Mouse (Mus musculus) left cerebral cortex, postnatal 36 days (tissue): ENCODE results near the gene Fgfr2. TPM values are rescaled to one million over a fixed set of nuclear protein-coding genes. Genes with fewer than 3 reads are reported as not detected.

Experiments used
- DNase-seq, 2 experiments: peaks; one replicate each; pipeline ENCODE4 v3.0.0; 2021 to 2022; ENCODE audit warnings: low spot score in 2 of 2, mixed read lengths in 1 of 2
- intact Hi-C: fragments of 180-260 bp; cut with DNase I; formaldehyde crosslinking; loops from one replicate; pipeline ENCODE4 v1.15.1; 2025
- total RNA-seq, 2 experiments: library from RNA; stranded (reverse); gene quantifications; 2 replicates each; pipeline ENCODE4 v1.2.3; 2021

Fgfr2 gene
- total RNA-seq, 2 experiments from 2014 or later = 41.6 to 46.6 TPM

GRCm38 (mm10) chr7:130892973-130893372 lies 2230.2 kb downstream of the Fgfr2 start:
- peak; percentile 55 to 65 for DNase-seq
- intact Hi-C loops = no loop called here

- no peak for DNase-seq
- intact Hi-C loops = no loop called here
Observed at GRCm38 (mm10) chr7:130890871-130891270, 2232.3 kb downstream of the Fgfr2 start.

GRCm38 (mm10) chr7:130887946-130888345 lies 2235.2 kb downstream of the Fgfr2 start:
- intact Hi-C loops = no loop called here
- peak; percentile 40 to 49 for DNase-seq

GRCm38 (mm10) chr7:130886246-130886645 lies 2236.9 kb downstream of the Fgfr2 start:
- no peak for DNase-seq
- intact Hi-C loops = no loop called here

GRCm38 (mm10) chr7:130884161-130884560 lies 2239.0 kb downstream of the Fgfr2 start:
- intact Hi-C loops = no loop called here
- DNase-seq = no peak

GRCm38 (mm10) chr7:130867256-130867655 lies 2255.9 kb downstream of the Fgfr2 start:
- no peak for DNase-seq
- intact Hi-C loops = loop anchor here (5.0 kb wide), 2 partner anchors 35 to 40 kb away; no protein-coding TSS in a partner anchor

GRCm38 (mm10) chr7:130866640-130867039 lies 2256.5 kb downstream of the Fgfr2 start:
- DNase-seq = no peak
- intact Hi-C loops = loop anchor here (5.0 kb wide), 2 partner anchors 36 to 39 kb away; no protein-coding TSS in a partner anchor

GRCm38 (mm10) chr7:130865613-130866591 lies 2257.2 kb downstream of the Fgfr2 start, which contains the start of gene Plekha1:
TSS of gene Plekha1 (plus strand) at chr7:130865756.
- peak; percentile 99 to 100 for DNase-seq
- intact Hi-C loops = loop anchor here (5.0 kb wide), 2 partner anchors 36 to 39 kb away; no protein-coding TSS in a partner anchor

- intact Hi-C loops = loop anchor here (5.0 kb wide), 2 partner anchors 37 to 38 kb away; no protein-coding TSS in a partner anchor
- DNase-seq = no peak
Observed at GRCm38 (mm10) chr7:130864711-130865110, 2258.4 kb downstream of the Fgfr2 start.

GRCm38 (mm10) chr7:130862501-130862900 lies 2260.6 kb downstream of the Fgfr2 start:
- DNase-seq = no peak
- intact Hi-C loops = no loop called here

GRCm38 (mm10) chr7:130860721-130861142 lies 2262.4 kb downstream of the Fgfr2 start:
- intact Hi-C loops = no loop called here
- no peak for DNase-seq

- intact Hi-C loops = no loop called here
- DNase-seq = no peak
Observed at GRCm38 (mm10) chr7:130859926-130860325, 2263.2 kb downstream of the Fgfr2 start.

GRCm38 (mm10) chr7:130857973-130858372 lies 2265.2 kb downstream of the Fgfr2 start:
- intact Hi-C loops = no loop called here

GRCm38 (mm10) chr7:130855681-130856080 lies 2267.5 kb downstream of the Fgfr2 start:
- DNase-seq = no peak
- intact Hi-C loops = no loop called here

More at GRCm38 (mm10) chr7:130857973-130858372, 2265.2 kb downstream of the Fgfr2 start:
- no peak for DNase-seq

- no peak for DNase-seq
- intact Hi-C loops = no loop called here
Observed at GRCm38 (mm10) chr7:130854684-130855292, 2268.4 kb downstream of the Fgfr2 start.

GRCm38 (mm10) chr7:130847164-130847718 lies 2275.9 kb downstream of the Fgfr2 start:
- intact Hi-C loops = no loop called here
- no peak for DNase-seq

- intact Hi-C loops = no loop called here
- DNase-seq = no peak
Observed at GRCm38 (mm10) chr7:130839380-130840100, 2283.6 kb downstream of the Fgfr2 start.

GRCm38 (mm10) chr7:130838658-130839025 lies 2284.5 kb downstream of the Fgfr2 start:
- intact Hi-C loops = no loop called here

GRCm38 (mm10) chr7:130837941-130838657 lies 2285.1 kb downstream of the Fgfr2 start:
- intact Hi-C loops = no loop called here
- DNase-seq = no peak

More at GRCm38 (mm10) chr7:130838658-130839025, 2284.5 kb downstream of the Fgfr2 start:
- DNase-seq = no peak
